ENCODE assay signal across 8 mouse cellular contexts in genomic region chr11:72796773-72797338, GRCm38 (mm10). TPM values are rescaled to one million over a fixed set of nuclear protein-coding genes. Genes with fewer than 3 reads are reported as not detected.
A peak's percentile ranks its signal among the peaks of the same experiment; 100 is the strongest.
DNase-seq lines count a peak whose midpoint lies in the region; ATAC-seq and TF ChIP-seq lines count a peak whose summit lies in the region.

No protein-coding gene starts in this region.

- ATAC-seq in neural tube, embryonic 13.5 days (ENCODE audit: low read depth): no peak

- peaks cover 28% of the 10 kb centered on the region for H3K4me1 ChIP-seq in neural tube, embryonic 13.5 days (replicated peaks)

- no peaks in the 10 kb centered on the region for H3K9me3 ChIP-seq in neural tube, embryonic 13.5 days

- WGBS in neural tube, embryonic 13.5 days: 20% methylated on average over 10 of the region's 10 CpGs

- intact Hi-C loops in left cerebral cortex, adult 2 months (cut with DNase I): loop anchor here (5.0 kb wide), 1 partner anchor 190 kb away; the partner anchor contains the start of gene Ube2g1

- no peak overlapping the region; the same call in 1 of the 2 replicates for H3K27ac ChIP-seq in left cerebral cortex, adult 2 months
- no peak overlapping the region for H3K27ac ChIP-seq in neural tube, embryonic 13.5 days (replicated peaks)

- H3K27me3 ChIP-seq in neural tube, embryonic 13.5 days: no peaks in the 10 kb centered on the region

- DNase-seq in left cerebral cortex, adult 2 months (ENCODE audit: extremely low spot score in 1 of 2, low spot score in 2 of 2): no peak
- no peak for DNase-seq in left cerebral cortex, adult 18-20 months (ENCODE audit: low spot score in 2 of 2)
- DNase-seq in c-Kit-positive CD71-positive TER-119-positive erythroid progenitor cells, embryonic 14.5 days (ENCODE audit: low spot score): peak; percentile 42
- peak; percentile 39 for DNase-seq in induced T-regulatory cell, adult 2 months (ENCODE audit: low read depth)
- DNase-seq in thymus, adult 18-20 months: no peak
- DNase-seq in layer of hippocampus, postnatal 14 days (ENCODE audit: low spot score in 2 of 2): no peak
- no peak for DNase-seq in urinary bladder, adult 2 months (ENCODE audit: low spot score)

- H3K4me3 ChIP-seq in left cerebral cortex, adult 2 months: peak overlapping the region; percentile 93
- peak overlapping the region; percentile 93 for H3K4me3 ChIP-seq in neural tube, embryonic 13.5 days

- H3K9ac ChIP-seq in neural tube, embryonic 13.5 days: peak overlapping the region; percentile 94

- H3K36me3 ChIP-seq in neural tube, embryonic 13.5 days: no peaks in the 10 kb centered on the region

- H3K4me2 ChIP-seq in neural tube, embryonic 13.5 days: peak overlapping the region; percentile 95

- no peak for TF ChIP-seq CTCF in left cerebral cortex, adult 2 months (IDR thresholded peaks at IDR 0.05)

RNA-seq across cellular contexts. Expression of gene Zzef1, which starts 0.8 kb away (rescaled TPM):
- 10 to 100 TPM; 44.5 to 48.6 TPM for total RNA-seq in left cerebral cortex, adult 2 months (2021)
- total RNA-seq in left cerebral cortex, adult 18-20 months (2021): 10 to 100 TPM; 37.3 to 43.8 TPM
- 12.5 and 12.9 TPM in 2 replicates for polyA plus RNA-seq in neural tube, embryonic 13.5 days (2015; fragmentation: Nextera tagmentation; extraction: Ambion mirVana)
- 10 to 100 TPM; 45.5 to 51.1 TPM for total RNA-seq in layer of hippocampus, postnatal 14 days (2021)
- 18.3 and 24.1 TPM in 2 replicates for polyA plus RNA-seq in urinary bladder, adult 2 months (2012; rRNA removed)

RNA-seq across cellular contexts. Expression of gene Cyb5d2, which starts 0.9 kb away (rescaled TPM):
- total RNA-seq in left cerebral cortex, adult 2 months (2021): 10 to 100 TPM; 15.2 to 18.0 TPM
- total RNA-seq in left cerebral cortex, adult 18-20 months (2021): 10 to 100 TPM; 17.0 to 18.3 TPM
- 6.5 and 7.4 TPM in 2 replicates for polyA plus RNA-seq in neural tube, embryonic 13.5 days (2015; fragmentation: Nextera tagmentation; extraction: Ambion mirVana)
- 10 to 100 TPM; 14.0 to 17.2 TPM for total RNA-seq in layer of hippocampus, postnatal 14 days (2021)
- 7.6 and 9.6 TPM in 2 replicates for polyA plus RNA-seq in urinary bladder, adult 2 months (2012; rRNA removed)

Comparison
In these comparisons a context has a peak if more than half of its experiments do, and no peak if none do; other contexts are left out.
1. DNase-seq: peak in c-Kit-positive CD71-positive TER-119-positive erythroid progenitor cells, embryonic 14.5 days (single experiment) and induced T-regulatory cell, adult 2 months (single experiment); none in left cerebral cortex, adult 2 months (0 of 2), left cerebral cortex, adult 18-20 months (0 of 2), thymus, adult 18-20 months (0 of 2), layer of hippocampus, postnatal 14 days (0 of 2) and urinary bladder, adult 2 months (single experiment).